Mouse (Mus musculus) kidney, adult 2 months (tissue): ENCODE results near the gene Slc23a4. TPM values are rescaled to one million over a fixed set of nuclear protein-coding genes. Genes with fewer than 3 reads are reported as not detected.
A peak's percentile ranks its signal among the peaks of the same experiment; 100 is the strongest.

Source experiments
- DNase-seq: peaks from one replicate; pipeline ENCODE4 v3.0.0; 2021
- H3K27ac ChIP-seq: fragments of 200-500 bp; 2 replicates; pipeline ENCODE4 v1.5.1; 2012; ENCODE audit warnings: low read depth, low read length, control low read depth, inconsistent platforms; ENCODE audit not compliant: insufficient read depth
- H3K27me3 ChIP-seq: fragments of 200-500 bp; replicated peaks from 2 replicates; pipeline ENCODE4 v1.6.1; 2012; ENCODE audit warnings: mild to moderate bottlenecking, moderate library complexity, low read length, inconsistent platforms; ENCODE audit not compliant: control insufficient read depth, insufficient read depth
- H3K36me3 ChIP-seq: fragments of 200-500 bp; 2 replicates; pipeline ENCODE4 v1.6.1; 2012; ENCODE audit warnings: mild to moderate bottlenecking, moderate library complexity, low read length, inconsistent platforms; ENCODE audit not compliant: control insufficient read depth, insufficient read depth
- H3K4me1 ChIP-seq: fragments of 200-500 bp; 2 replicates; pipeline ENCODE4 v1.6.1; 2011; ENCODE audit warnings: low read length; ENCODE audit not compliant: control insufficient read depth, insufficient read depth
- H3K4me3 ChIP-seq: fragments of 200-500 bp; 2 replicates; pipeline ENCODE4 v1.5.1; 2011; ENCODE audit warnings: mild to moderate bottlenecking, low read depth, low read length, control low read depth; ENCODE audit not compliant: insufficient read depth
- CTCF ChIP-seq: fragments of 200-500 bp; conservative IDR thresholded peaks from 2 replicates; pipeline ENCODE4 v1.5.1; 2011; ENCODE audit warnings: low read depth, mild to moderate bottlenecking, control low read depth, low read length, moderate library complexity, mixed read lengths; ENCODE audit not compliant: insufficient read depth, insufficient read length
- POLR2A ChIP-seq: fragments of 200-500 bp; IDR thresholded peaks from one replicate; pipeline ENCODE4 v1.6.1; 2011; ENCODE audit warnings: low read depth, low read length, control low read depth
- WGBS: fragments of 180-500 bp; shearing (Covaris S2); methylation state at CpG from one replicate; pipeline ENCODE4 v1.1.7; 2018; 5-methylcytosine and 5-hydroxymethylcytosine counted together
- polyA plus RNA-seq: library from polyadenylated mRNA; depleted of rRNA; stranded (reverse); fragments of >200 nt; gene quantifications from 2 replicates; pipeline ENCODE4 v1.2.3, GENCODE M21; 2012

Gene Slc23a4
- polyA plus RNA-seq, 1 experiment = 0.16 TPM

- peaks cover 23% of the 10 kb centered on the region for H3K4me1 ChIP-seq
- TF ChIP-seq POLR2A (no peak), CTCF (no peak)
- H3K36me3 ChIP-seq = peaks cover 1% of the 10 kb centered on the region
- DNase-seq = no peak
- H3K27ac ChIP-seq = no peak overlapping the region
- no peak overlapping the region for H3K4me3 ChIP-seq
- H3K27me3 ChIP-seq = no peaks in the 10 kb centered on the region
- WGBS = 65% methylated on average over 10 of the region's 10 CpGs
Measured at GRCm38 (mm10) chr6:34903851-34904250, 84.4 kb downstream of the Slc23a4 start.

- DNase-seq = no peak
- Histone ChIP-seq H3K4me3 (no peak overlapping the region), H3K4me1 (peaks cover 20% of the 10 kb centered on the region), H3K27me3 (no peaks in the 10 kb centered on the region), H3K36me3 (peaks cover 1% of the 10 kb centered on the region), H3K27ac (no peak overlapping the region)
- WGBS = 60% methylated on average over 5 of the region's 5 CpGs
- TF ChIP-seq POLR2A = no peak
- TF ChIP-seq CTCF = no peak
Measured at GRCm38 (mm10) chr6:34903441-34903840, 84.8 kb downstream of the Slc23a4 start.

GRCm38 (mm10) chr6:34902578-34902977 lies 85.6 kb downstream of the Slc23a4 start:
- Histone ChIP-seq H3K36me3 (peaks cover 1% of the 10 kb centered on the region), H3K27ac (no peak overlapping the region), H3K4me3 (no peak overlapping the region), H3K4me1 (peaks cover 14% of the 10 kb centered on the region), H3K27me3 (no peaks in the 10 kb centered on the region)
- 81% methylated on average over 7 of the region's 7 CpGs for WGBS
- no peak for TF ChIP-seq CTCF
- TF ChIP-seq POLR2A = no peak
- DNase-seq = peak; percentile 59

GRCm38 (mm10) chr6:34901911-34902444 lies 86.2 kb downstream of the Slc23a4 start:
- WGBS = 62% methylated on average over 9 of the region's 9 CpGs
- H3K27ac ChIP-seq = no peak overlapping the region
- H3K36me3 ChIP-seq = peaks cover 1% of the 10 kb centered on the region
- H3K27me3 ChIP-seq = no peaks in the 10 kb centered on the region
- no peak overlapping the region for H3K4me3 ChIP-seq
- TF ChIP-seq CTCF (no peak), POLR2A (no peak)
- H3K4me1 ChIP-seq = peaks cover 8% of the 10 kb centered on the region
- no peak for DNase-seq

GRCm38 (mm10) chr6:34900990-34901389 lies 87.2 kb downstream of the Slc23a4 start:
- Histone ChIP-seq H3K4me3 (no peak overlapping the region), H3K27ac (no peak overlapping the region), H3K36me3 (peaks cover 1% of the 10 kb centered on the region), H3K4me1 (peaks cover 5% of the 10 kb centered on the region), H3K27me3 (no peaks in the 10 kb centered on the region)
- no peak for DNase-seq
- TF ChIP-seq CTCF (no peak), POLR2A (no peak)
- 94% methylated on average over 2 of the region's 2 CpGs for WGBS

GRCm38 (mm10) chr6:34899127-34899526 lies 89.1 kb downstream of the Slc23a4 start:
- no peak overlapping the region for H3K4me3 ChIP-seq
- peaks cover 3% of the 10 kb centered on the region; the same call in 1 of the 2 replicates for H3K4me1 ChIP-seq
- H3K27me3 ChIP-seq = no peaks in the 10 kb centered on the region
- TF ChIP-seq CTCF (no peak), POLR2A (no peak)
- peaks cover 3% of the 10 kb centered on the region; the same call in 1 of the 2 replicates for H3K36me3 ChIP-seq
- H3K27ac ChIP-seq = peak overlapping the region; percentile 64; the same call in 1 of the 2 replicates
- 60% methylated on average over 2 of the region's 2 CpGs for WGBS
- peak; percentile 88 for DNase-seq

- WGBS = 69% methylated on average over 16 of the region's 16 CpGs
- Histone ChIP-seq H3K4me1 (peaks cover 3% of the 10 kb centered on the region; the same call in 1 of the 2 replicates), H3K36me3 (peaks cover 1% of the 10 kb centered on the region; the same call in 1 of the 2 replicates), H3K27me3 (no peaks in the 10 kb centered on the region), H3K27ac (no peak overlapping the region), H3K4me3 (no peak overlapping the region)
- TF ChIP-seq CTCF (no peak), POLR2A (no peak)
- no peak for DNase-seq
Measured at GRCm38 (mm10) chr6:34896168-34896780, 91.9 kb downstream of the Slc23a4 start.
